Mouse (Mus musculus): Measurements from ENCODE around the gene Apoh. TPM values are rescaled to one million over a fixed set of nuclear protein-coding genes. Genes with fewer than 3 reads are reported as not detected.

Gene Apoh
- polyA plus RNA-seq, 1 experiment from 2014 or later, result 5.3 TPM

DNA sequence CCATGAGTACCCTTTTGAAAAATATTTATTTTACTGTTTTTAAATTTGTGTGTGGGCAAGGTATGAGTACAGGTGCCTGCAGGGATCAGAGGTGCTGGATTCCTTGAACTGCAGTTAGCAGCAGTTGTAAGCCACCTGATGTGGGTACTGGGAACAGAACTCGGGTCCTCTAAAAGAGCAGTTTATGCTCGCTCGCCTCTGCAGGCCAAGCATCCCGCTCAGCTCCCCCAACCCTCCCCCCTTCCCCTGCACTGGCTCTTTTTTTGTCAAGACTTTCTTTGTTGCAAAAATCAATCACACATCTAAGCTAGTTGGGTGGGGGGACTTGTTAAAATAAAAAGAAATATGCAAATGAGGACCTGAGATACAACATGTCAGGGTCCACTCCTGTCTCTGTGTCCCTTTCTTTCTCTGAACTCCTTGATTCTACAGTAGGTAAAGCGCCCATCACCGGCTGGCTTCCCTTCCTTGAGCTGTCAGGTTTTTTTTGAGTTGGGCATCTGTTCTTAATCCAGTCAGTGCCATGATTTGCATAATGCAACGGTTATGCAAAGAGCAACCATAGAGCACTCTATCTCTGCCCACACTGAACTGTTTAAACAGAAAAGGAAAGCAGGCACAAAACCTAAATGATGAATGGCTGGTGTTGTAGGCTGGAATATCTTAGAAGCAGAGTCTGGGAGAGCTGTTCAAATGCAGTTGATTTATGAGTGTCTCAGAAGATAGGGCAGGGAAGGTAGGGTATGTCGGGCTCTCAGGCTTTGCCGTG is 66.9 kb downstream of the Apoh start:
- no peak overlapping the region for H3K4me2 ChIP-seq (replicated peaks)
- no peaks in the 10 kb centered on the region for H3K36me3 ChIP-seq
- H3K4me1 ChIP-seq (replicated peaks), result no peaks in the 10 kb centered on the region
- H3K9ac ChIP-seq, result no peak overlapping the region
- H3K27me3 ChIP-seq (replicated peaks), result no peaks in the 10 kb centered on the region
- WGBS, result 61% methylated on average over 8 of the region's 9 CpGs
- no peak for ATAC-seq
- no peak overlapping the region for H3K27ac ChIP-seq
- H3K9me3 ChIP-seq, result no peaks in the 10 kb centered on the region
- no peak overlapping the region for H3K4me3 ChIP-seq (replicated peaks)

DNA sequence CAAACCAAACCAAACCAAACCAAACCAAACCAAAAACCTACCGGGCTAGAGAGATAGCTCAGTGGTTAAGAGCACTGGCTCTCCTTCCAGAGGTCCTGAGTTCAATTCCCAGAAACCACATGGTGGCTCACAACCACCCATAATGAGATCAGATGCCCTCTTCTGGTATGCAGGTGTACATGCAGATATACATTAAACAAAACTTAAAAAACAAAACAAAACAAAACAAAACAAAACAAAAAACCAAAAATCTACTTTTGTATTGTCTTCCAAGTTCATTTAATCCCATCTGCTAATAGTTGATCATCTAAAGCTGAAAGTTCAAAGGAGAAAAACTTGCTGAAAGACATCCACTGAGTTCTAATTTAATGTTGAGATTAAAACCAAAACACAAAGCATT is 73.2 kb downstream of the Apoh start:
- H3K4me2 ChIP-seq (replicated peaks), result no peak overlapping the region
- H3K9ac ChIP-seq, result no peak overlapping the region
- H3K27ac ChIP-seq, result no peak overlapping the region
- no peaks in the 10 kb centered on the region for H3K9me3 ChIP-seq
- H3K36me3 ChIP-seq, result no peaks in the 10 kb centered on the region
- H3K27me3 ChIP-seq (replicated peaks), result no peaks in the 10 kb centered on the region
- no peaks in the 10 kb centered on the region for H3K4me1 ChIP-seq (replicated peaks)
- no peak overlapping the region for H3K4me3 ChIP-seq (replicated peaks)
- WGBS, result 96% methylated on average over 1 of the region's 1 CpGs
- no peak for ATAC-seq

DNA sequence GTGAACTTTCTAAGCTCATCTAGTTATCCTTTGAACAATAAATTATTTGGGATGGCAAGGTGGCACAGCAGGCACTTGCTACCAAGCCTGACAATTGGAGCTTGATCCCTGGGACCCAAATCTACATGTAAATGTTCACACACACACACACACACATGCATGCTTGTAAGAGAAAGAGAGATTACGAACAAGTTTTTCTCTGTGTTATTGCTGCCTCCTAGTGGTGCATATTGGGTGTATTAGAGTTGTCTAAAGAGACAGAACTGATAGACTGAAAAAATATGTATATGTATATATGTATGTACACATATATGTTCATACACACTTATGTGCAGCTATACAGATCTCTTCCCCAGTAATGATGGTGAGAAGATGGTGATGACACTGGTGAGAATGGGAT is 75.4 kb downstream of the Apoh start:
- 33% methylated on average over 1 of the region's 1 CpGs for WGBS
- Histone ChIP-seq H3K36me3 (no peaks in the 10 kb centered on the region), H3K27ac (no peak overlapping the region), H3K4me1 (replicated peaks) (no peaks in the 10 kb centered on the region), H3K27me3 (replicated peaks) (no peaks in the 10 kb centered on the region), H3K9ac (no peak overlapping the region), H3K4me2 (replicated peaks) (no peak overlapping the region), H3K9me3 (no peaks in the 10 kb centered on the region), H3K4me3 (replicated peaks) (no peak overlapping the region)
- ATAC-seq, result no peak

DNA sequence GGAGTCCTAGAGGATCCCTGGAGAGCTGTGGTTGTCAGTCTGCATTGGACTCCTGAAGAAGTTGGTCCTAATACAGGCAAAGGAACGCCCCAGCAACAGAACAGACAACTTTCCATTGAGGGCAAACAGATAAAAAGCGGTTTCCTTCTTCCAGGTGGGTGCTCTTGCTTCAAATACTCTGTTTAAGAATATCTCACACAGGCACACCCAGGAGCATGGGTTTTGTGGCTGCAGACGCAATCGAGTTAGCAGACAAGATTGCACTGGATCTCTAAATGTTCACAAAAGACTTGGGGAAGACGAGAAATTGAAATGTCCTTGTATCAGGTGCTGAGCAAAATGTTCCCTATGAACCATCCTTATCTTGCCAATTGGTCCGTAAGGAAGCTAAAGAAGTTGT is 76.1 kb downstream of the Apoh start:
- H3K27me3 ChIP-seq (replicated peaks), result no peaks in the 10 kb centered on the region
- H3K4me3 ChIP-seq (replicated peaks), result no peak overlapping the region
- H3K9ac ChIP-seq, result no peak overlapping the region
- H3K27ac ChIP-seq, result no peak overlapping the region
- no peak overlapping the region for H3K4me2 ChIP-seq (replicated peaks)
- 0 out of 2 replicates have a peak, but pooled peaks cover 3% of the 10 kb centered on the region for H3K4me1 ChIP-seq (replicated peaks)
- ATAC-seq, result no peak
- WGBS, result 87% methylated on average over 6 of the region's 6 CpGs
- no peaks in the 10 kb centered on the region for H3K36me3 ChIP-seq
- no peaks in the 10 kb centered on the region for H3K9me3 ChIP-seq

DNA sequence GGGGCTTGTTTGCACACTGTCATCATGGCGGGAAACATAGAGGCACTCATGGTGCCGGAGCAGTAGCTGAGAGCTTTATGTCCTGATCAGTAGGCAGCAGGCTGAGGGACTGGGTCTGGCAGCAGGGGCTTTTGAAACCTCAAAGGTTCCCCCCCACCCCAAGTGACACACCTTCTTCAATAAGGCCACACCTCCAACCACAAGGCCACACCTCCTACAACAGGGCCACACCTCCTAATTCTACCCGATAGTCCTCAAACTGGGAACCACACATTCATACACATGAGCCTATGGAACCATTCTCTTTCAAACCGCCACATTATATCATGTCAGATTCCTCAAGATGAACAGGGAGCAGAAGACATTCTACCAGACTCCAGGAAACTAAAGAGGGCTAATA is 77.6 kb downstream of the Apoh start:
- Histone ChIP-seq H3K9me3 (no peaks in the 10 kb centered on the region), H3K27ac (no peak overlapping the region), H3K4me2 (replicated peaks) (peak overlapping the region; percentile 31; the same call in 1 of the 2 replicates), H3K36me3 (no peaks in the 10 kb centered on the region), H3K27me3 (replicated peaks) (no peaks in the 10 kb centered on the region), H3K4me3 (replicated peaks) (no peak overlapping the region), H3K9ac (no peak overlapping the region), H3K4me1 (replicated peaks) (0 out of 2 replicates have a peak, but pooled peaks cover 3% of the 10 kb centered on the region)
- ATAC-seq, result no peak
- 62% methylated on average over 4 of the region's 4 CpGs for WGBS

DNA sequence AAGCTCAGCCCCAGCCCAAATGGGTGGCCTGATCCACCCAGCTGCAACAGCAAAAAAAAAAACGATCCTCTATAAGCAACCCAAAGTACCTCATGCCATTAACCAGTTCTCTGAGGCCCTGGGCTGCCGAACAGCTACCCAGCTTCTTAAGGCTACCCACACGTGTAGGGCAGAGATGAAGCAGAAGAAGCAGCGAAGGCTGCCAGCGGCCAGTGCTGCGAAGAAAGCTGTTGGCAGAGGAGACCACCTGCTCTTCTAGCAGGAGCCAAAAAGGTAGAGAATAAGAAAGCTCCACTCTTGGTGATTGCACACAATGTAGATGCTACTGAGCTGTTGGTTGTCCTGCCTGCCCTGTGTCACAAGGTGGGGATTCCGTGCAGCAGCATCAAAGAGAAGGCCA is 80.1 kb downstream of the Apoh start:
- H3K27ac ChIP-seq, result no peak overlapping the region
- WGBS, result 78% methylated on average over 7 of the region's 7 CpGs
- no peak overlapping the region for H3K4me2 ChIP-seq (replicated peaks)
- no peaks in the 10 kb centered on the region for H3K27me3 ChIP-seq (replicated peaks)
- ATAC-seq, result no peak
- H3K36me3 ChIP-seq, result no peaks in the 10 kb centered on the region
- H3K4me3 ChIP-seq (replicated peaks), result no peak overlapping the region
- H3K9ac ChIP-seq, result no peak overlapping the region
- 0 out of 2 replicates have a peak, but pooled peaks cover 3% of the 10 kb centered on the region for H3K4me1 ChIP-seq (replicated peaks)
- no peaks in the 10 kb centered on the region for H3K9me3 ChIP-seq

DNA sequence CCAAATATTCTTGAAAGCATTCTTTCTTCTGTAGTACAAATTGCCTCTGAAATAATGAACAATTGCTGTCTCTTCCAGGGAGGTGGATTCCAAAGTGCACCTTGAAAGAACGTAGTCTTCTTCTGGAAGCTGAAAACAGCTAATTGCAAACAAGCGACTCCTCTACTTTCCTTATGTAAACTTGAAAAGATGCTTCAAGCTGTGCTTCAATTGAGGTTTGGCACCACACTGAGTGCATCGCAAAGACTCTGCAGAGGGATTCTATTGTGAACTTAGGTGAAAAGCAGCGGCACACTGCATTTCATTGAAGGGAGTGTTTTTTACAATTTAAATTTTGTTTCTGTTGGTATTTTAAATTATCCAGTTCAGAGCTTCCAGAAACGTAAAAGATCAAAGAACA is 81.0 kb downstream of the Apoh start:
- H3K4me2 ChIP-seq (replicated peaks), result peak overlapping the region; percentile 79
- H3K9me3 ChIP-seq, result no peaks in the 10 kb centered on the region
- no peak overlapping the region for H3K4me3 ChIP-seq (replicated peaks)
- no peak overlapping the region for H3K27ac ChIP-seq
- no peaks in the 10 kb centered on the region for H3K36me3 ChIP-seq
- H3K9ac ChIP-seq, result no peak overlapping the region
- H3K4me1 ChIP-seq (replicated peaks), result 0 out of 2 replicates have a peak, but pooled peaks cover 3% of the 10 kb centered on the region
- no peaks in the 10 kb centered on the region for H3K27me3 ChIP-seq (replicated peaks)
- no peak for ATAC-seq
- 16% methylated on average over 5 of the region's 5 CpGs for WGBS

DNA sequence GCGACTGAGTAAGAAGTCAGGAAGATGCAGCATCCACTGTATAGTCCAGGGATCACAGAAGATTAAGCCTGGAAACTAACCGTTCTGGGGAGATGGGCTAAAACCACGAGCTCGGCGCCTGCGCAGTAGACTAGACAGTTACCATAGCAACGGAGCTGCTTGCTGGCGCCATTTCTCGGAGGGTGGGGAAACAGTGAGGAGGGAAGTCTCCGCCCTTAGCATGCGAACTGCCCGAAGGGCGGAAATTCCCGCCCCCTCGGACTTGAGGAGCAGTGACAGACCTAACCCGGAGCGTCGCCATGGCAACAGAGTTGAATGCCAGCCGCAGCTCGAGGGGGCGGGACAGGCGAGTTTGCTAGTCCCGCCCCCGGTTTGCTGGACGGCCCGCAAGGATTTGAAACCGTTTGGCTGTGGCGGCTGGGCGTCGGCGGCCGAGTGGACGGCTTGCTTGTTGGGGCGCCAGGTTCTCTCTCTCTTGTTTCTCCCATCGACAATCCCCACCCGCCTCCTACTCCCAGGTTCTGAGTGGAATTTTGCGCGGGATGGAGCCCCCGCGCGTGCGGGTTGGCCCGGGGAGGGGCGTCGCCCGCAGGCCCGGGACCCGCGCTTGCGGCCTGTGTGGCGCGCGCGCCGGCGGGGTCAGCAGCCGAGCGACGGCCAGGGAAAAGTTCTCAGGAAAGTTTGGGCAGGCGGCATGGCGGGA is 81.9 kb downstream of the Apoh start, which contains the start of gene Cep112:
Gene Cep112 (plus strand): TSS at position 304 of the 703 bp plus-strand sequence.
- ATAC-seq, result peak; percentile 98
- H3K9ac ChIP-seq, result peak within 1 kb of the TSS; percentile 76
- no peaks in the 10 kb centered on the region for H3K9me3 ChIP-seq
- WGBS, result 1% methylated on average over 61 of the region's 61 CpGs
- 0 out of 2 replicates have a peak, but pooled peaks cover 3% of the 10 kb centered on the region for H3K4me1 ChIP-seq (replicated peaks)
- no peak within 1 kb of the TSS for H3K27ac ChIP-seq
- no peaks in the 10 kb centered on the region for H3K36me3 ChIP-seq
- no peaks in the 10 kb centered on the region for H3K27me3 ChIP-seq (replicated peaks)
- H3K4me2 ChIP-seq (replicated peaks), result peak within 1 kb of the TSS; percentile 79
- peak within 1 kb of the TSS; percentile 68 for H3K4me3 ChIP-seq (replicated peaks)

DNA sequence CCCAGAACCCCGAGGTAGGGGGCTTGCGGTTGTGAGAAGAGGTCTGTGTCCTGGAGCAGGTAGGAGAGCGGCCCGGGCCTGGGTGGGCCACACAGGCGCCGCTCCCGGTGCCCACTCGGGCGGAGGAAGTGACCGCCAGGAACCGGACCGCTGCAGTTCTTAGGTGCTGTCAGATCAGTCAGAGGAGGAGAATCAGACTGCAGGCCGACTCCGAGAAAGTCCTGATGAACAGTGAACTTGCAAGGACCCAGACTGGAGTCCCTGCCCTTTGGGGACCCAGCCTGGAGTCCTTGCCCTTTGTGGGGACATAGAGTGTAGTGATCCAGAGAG is 82.4 kb downstream of the Apoh start:
- Histone ChIP-seq H3K9ac (peak overlapping the region; percentile 76), H3K27ac (no peak overlapping the region), H3K4me3 (replicated peaks) (peak overlapping the region; percentile 68), H3K9me3 (no peaks in the 10 kb centered on the region), H3K36me3 (no peaks in the 10 kb centered on the region), H3K27me3 (replicated peaks) (no peaks in the 10 kb centered on the region), H3K4me2 (replicated peaks) (peak overlapping the region; percentile 79), H3K4me1 (replicated peaks) (0 out of 2 replicates have a peak, but pooled peaks cover 3% of the 10 kb centered on the region)
- 9% methylated on average over 14 of the region's 14 CpGs for WGBS
- peak; percentile 57 for ATAC-seq

DNA sequence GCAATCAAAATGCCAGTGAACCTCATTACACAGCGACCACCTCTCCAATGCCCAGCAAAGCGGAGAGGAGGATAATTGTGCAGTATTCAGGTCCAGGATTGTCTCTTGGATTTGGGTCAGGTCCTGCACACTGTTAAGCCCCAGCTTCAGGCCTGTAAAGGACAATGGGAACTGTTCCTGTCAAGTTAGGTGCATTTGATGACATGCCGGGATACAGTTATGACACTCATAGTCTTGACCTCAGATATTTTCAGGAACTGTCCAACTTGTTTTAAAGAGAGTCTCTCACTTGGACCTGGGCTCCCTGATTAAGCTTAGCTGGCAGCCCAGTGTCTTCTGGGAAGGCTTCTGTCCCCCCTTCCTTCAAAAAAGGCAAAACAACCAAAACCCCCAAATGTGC is 82.9 kb downstream of the Apoh start:
- Histone ChIP-seq H3K36me3 (no peaks in the 10 kb centered on the region), H3K4me2 (replicated peaks) (peak overlapping the region; percentile 79; the same call in 1 of the 2 replicates), H3K27me3 (replicated peaks) (no peaks in the 10 kb centered on the region), H3K4me1 (replicated peaks) (0 out of 2 replicates have a peak, but pooled peaks cover 3% of the 10 kb centered on the region), H3K27ac (no peak overlapping the region), H3K9me3 (no peaks in the 10 kb centered on the region), H3K9ac (no peak overlapping the region), H3K4me3 (replicated peaks) (no peak overlapping the region)
- no peak for ATAC-seq
- 88% methylated on average over 3 of the region's 3 CpGs for WGBS

DNA sequence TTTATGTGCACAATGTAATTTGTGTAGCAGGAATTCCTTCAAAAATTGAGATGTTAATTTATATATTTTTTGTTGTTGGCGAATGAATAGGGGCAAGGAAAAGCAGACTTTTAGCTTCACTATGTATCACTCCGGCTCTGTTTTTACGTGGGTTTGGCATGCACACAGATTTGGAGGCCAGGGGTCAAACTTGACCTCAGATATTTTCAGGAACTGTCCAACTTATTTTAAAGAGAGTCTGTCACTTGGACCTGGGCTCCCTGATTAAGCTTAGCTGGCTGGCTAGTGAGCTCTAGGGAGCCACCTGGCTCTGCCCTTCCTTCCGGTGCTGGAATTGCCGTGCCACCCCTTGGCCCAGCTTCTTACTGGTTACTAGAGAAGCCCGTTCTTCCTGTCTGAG is 84.0 kb downstream of the Apoh start:
- Histone ChIP-seq H3K4me3 (replicated peaks) (no peak overlapping the region), H3K36me3 (no peaks in the 10 kb centered on the region), H3K27me3 (replicated peaks) (no peaks in the 10 kb centered on the region), H3K9me3 (no peaks in the 10 kb centered on the region), H3K27ac (no peak overlapping the region), H3K4me1 (replicated peaks) (0 out of 2 replicates have a peak, but pooled peaks cover 3% of the 10 kb centered on the region), H3K4me2 (replicated peaks) (no peak overlapping the region), H3K9ac (no peak overlapping the region)
- ATAC-seq, result no peak
- WGBS, result 71% methylated on average over 6 of the region's 6 CpGs

DNA sequence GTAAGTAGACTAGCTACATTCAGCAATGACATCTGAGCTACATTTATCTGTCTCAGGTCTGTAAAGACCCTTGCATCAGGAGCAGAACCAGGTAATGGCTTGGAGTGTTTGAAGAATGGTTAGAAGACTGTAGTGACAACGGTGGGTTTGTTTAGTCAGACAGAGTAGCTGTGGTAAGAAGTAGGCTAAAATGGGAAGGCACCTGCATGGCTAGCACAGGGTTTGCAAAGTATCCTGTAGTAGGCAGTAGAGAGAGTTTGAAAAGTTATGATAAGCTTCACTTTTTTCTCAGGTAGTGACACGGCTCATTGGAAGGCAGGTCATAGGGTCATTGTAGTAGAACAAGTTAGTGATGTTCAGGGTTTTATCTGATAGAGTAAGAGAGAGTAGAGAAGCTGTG is 85.9 kb downstream of the Apoh start:
- Histone ChIP-seq H3K27me3 (replicated peaks) (no peaks in the 10 kb centered on the region), H3K9ac (no peak overlapping the region), H3K9me3 (no peaks in the 10 kb centered on the region), H3K36me3 (no peaks in the 10 kb centered on the region), H3K27ac (no peak overlapping the region), H3K4me1 (replicated peaks) (0 out of 2 replicates have a peak, but pooled peaks cover 1% of the 10 kb centered on the region), H3K4me3 (replicated peaks) (no peak overlapping the region), H3K4me2 (replicated peaks) (no peak overlapping the region)
- 52% methylated on average over 2 of the region's 2 CpGs for WGBS
- ATAC-seq, result no peak

Data from intestine, embryonic 15.5 days (tissue).